Mouse (Mus musculus): Measurements from ENCODE around the gene Fam89b. TPM values are rescaled to one million over a fixed set of nuclear protein-coding genes. Genes with fewer than 3 reads are reported as not detected.

Fam89b gene
- total RNA-seq, 2 experiments from 2014 or later: 41.4 to 66.5 TPM

- DNase-seq: peak; percentile 81 to 84
Observed at GRCm38 (mm10) chr19:5740320-5741317, 11.2 kb upstream of the Fam89b start, which contains the start of gene Ltbp3. Gene Ltbp3, plus strand, starts transcription at chr19:5740904.

GRCm38 (mm10) chr19:5739446-5739845 lies 10.0 kb upstream of the Fam89b start:
- no peak for DNase-seq

- no peak for DNase-seq
Observed at GRCm38 (mm10) chr19:5734325-5734724, 4.9 kb upstream of the Fam89b start.

- peak; percentile 95 to 96 for DNase-seq
Observed at GRCm38 (mm10) chr19:5731264-5731978, 2.0 kb upstream of the Fam89b start.

DNA sequence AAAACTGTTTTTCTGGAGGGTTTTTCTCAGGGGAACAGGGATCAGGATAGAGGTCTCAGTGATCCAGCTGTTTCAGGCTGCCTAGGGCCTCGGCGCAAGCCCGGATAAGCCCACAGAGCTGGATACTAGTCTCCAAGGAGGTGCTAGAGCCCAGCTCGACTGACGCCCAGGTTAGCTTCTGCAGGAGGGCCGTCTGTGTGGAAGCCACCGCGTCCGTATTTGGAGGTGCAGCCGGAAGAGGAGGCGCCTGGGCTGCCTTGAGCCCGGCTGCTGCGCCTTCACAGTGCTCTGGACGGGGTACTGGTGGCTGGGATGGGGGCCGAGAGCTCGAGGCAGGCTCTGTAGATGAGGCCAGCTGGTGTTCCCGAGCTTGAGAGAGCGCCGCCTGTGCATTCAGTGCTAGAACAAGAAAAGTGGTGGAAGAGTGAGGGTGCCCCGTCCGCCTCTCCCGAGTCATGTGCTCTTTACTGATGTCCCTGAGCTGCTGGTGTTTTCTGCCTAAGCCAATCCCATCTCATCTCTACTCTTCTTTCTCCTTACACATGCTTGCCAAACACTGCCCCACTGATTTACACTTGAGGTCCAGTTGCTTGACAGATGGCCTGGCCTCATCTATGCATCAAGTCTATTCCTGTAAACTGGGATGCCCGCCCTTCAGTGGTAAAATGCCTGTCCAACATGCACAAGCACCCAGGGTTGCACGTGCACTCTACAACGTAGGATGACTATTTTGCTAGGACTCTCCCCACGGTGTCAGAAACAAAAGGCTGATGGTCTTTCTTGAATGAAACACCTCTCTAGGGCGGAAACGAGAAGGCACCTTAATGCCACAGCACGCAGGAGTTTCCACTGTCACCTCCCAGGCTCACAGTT lies 1.1 kb upstream of the Fam89b start:
- DNase-seq: peak; percentile 47 to 51

GRCm38 (mm10) chr19:5728631-5729443 lies 616 bp downstream of the Fam89b start:
- DNase-seq: peak; percentile 71 to 72

DNA sequence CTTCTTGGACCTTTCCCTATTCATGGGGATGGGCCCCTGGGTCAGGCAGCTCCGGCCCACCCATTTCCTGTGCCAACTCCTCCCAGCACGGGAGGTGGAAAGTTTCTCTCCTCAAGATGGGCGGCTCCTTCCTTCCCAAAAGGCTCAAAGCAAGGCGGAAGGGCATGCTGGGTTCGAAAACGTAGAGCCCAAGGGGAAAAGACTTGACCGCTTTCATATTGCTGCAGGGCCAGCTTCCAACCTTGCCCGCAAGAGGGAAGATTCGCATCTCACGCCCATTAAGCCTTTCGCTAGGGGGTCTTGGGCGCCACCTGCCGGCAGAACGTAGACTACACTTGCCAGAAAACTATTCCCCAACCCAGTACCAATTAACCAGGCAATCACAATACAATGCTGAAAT lies 1.8 kb downstream of the Fam89b start:
- peak; percentile 88 to 92 for DNase-seq

DNA sequence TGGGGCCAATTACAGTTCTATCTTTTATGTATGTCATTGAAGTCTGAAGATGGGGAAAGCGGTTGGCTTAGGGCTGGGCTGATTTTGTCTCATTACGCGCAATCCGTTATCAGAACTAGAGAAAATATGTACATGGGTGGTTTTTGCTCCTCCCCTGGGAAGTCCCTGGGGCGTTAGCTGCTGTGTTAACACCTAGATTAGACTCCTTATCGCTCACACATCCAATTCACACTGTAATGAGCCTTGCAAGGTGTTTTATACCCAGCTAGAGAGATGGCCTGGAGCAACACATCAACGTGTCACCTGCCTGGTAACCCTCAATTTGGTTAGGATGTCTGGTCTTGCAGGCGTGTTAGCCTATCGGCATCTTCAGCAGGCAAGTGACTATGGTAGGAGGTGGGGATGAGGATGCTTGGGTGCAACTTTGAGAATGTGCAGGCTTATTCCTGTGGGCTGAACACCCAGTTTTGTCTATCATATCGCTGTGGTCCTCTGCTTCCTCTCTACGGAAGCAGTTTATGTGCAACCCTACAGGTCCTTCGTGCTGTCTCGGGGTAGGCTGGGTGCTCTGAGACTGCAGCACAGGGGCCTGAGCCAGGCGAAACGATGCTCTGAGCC lies 2.4 kb downstream of the Fam89b start:
- DNase-seq: no peak

GRCm38 (mm10) chr19:5725767-5726515 lies 3.5 kb downstream of the Fam89b start, which contains the start of gene Ehbp1l1:
Gene Ehbp1l1, minus strand, starts transcription at chr19:5726317.
- DNase-seq: peak; percentile 85 to 92

DNA sequence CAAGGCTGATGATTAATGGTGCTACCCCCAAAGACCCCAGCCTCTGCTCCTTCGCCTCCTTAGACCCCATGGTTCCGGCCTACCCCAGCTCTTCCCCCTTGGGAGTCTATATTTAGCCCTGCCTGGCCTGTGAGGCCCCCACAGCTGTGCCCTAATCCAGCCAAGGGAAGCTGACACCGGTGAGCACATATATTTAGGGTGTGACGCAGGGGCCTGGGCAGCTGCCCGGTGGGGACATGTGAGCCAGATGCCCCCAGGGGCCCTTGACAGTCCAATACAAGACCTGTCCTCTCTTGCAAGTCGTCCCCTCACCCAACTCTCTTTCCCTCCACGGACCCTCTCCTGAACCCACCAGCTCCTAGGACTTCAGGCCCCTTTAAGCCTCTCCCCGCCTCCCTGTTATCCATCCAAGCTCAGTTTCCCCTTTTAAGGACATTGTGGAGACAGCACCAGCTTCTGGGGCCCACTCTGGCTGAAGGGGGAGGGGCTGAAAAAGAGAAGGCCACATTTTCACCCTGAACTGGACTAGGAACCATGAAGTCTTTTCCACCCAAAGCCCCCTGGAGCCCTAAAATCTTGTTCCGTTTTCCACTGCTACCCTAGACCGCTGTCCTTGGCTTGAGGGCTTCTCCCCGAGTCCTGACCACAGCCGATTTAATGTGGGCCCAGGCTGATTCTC lies 4.3 kb downstream of the Fam89b start:
- peak; percentile 39 to 43 for DNase-seq

GRCm38 (mm10) chr19:5724549-5724941 lies 4.9 kb downstream of the Fam89b start:
- DNase-seq: peak; percentile 85 to 90

DNA sequence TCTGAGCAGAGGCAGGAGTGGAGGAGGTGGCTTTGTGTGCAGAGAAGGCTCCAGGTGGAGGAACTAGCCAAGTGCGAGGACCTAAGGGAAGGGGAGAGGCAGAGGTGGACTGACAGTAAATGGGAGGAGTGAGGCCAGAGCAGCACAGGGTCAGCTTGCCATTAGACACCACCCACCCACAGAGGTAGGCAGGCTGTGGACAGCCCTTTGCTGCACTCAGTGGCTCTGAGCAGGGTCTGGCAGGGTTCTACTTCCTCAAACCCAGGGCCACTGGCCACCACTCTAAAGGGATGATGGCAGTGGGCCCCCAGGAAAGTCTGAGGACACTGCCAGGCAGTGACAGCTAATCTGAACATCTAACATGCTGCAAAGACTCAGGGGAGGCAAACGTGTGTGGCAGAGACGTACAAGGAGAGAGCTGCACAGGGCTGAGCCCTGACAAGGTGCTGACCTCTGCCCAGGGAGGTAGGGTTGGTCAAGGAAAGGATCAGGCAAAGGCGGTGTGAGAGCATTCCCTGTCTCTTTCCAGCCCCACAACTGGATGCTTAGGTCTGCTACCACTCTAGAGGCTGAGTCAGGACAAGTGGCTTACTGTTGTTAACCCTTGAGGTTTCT lies 5.4 kb downstream of the Fam89b start:
- DNase-seq: no peak

- DNase-seq: no peak
Observed at GRCm38 (mm10) chr19:5722848-5723425, 6.5 kb downstream of the Fam89b start.

DNA sequence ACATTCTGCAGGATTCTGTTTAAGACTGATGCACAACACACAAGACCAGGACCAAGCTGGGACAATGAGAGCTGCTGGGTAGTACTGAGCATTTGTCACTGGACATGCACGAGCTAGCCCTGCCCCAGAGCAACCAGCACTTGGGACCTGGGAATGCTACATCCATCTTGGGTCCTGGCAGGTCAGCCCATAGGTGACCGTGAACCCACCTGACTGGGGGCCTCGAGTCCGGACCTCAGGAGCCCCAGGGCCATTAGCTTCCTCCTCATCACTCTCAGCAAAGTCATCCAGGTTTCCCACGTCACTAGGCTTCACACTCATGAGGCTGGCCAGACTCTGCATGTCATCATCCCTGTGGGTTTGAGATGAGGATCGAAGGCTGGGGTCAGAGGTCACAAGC lies 8.2 kb downstream of the Fam89b start:
- DNase-seq: no peak

- peak in 1 of 2 experiments; percentile 35 for DNase-seq
Observed at GRCm38 (mm10) chr19:5716955-5717354, 12.5 kb downstream of the Fam89b start.

DNA sequence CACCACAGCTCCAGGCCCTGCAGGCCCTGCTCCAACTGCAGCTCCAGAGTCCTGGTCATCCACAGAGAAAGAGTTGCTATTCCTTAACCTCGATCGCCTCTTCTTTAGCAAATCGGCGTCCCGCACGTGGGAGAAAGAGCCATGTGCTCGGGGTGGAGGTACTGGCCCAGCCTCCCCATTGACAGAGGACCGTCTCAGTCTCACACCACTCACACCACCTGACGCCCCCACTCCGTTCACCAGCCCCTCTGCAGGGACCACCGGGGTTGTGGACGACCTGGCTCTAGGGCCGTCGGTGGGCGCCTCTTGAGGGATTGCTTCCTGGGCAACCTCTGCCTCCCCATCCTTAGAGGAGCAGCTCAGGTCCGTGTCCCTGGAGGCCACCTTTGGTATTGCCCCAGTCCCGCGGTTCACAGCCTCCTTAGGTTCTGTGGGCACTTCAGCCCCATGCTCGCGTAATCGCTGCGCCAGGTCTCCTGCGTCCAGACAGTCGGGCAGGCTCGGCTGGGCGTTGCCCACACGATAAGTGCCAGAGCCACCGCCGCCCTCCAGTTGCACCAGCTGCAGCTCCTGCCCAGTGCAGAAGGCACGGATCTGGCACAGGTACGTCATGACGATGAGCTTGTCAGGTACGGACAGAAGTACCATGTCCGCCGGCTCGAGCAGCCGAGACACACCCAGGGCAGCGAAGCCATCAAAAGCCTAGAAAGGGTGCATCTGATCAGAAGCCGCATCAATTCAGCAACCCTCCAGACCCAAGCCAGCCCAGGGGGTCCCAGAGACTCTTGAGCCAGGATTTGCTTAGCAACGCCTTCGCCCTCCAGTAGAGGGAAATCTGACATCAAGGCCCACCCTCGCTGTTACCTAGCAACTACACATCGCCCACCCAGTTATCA lies 13.4 kb downstream of the Fam89b start:
- DNase-seq: peak in 1 of 2 experiments; percentile 27

DNA sequence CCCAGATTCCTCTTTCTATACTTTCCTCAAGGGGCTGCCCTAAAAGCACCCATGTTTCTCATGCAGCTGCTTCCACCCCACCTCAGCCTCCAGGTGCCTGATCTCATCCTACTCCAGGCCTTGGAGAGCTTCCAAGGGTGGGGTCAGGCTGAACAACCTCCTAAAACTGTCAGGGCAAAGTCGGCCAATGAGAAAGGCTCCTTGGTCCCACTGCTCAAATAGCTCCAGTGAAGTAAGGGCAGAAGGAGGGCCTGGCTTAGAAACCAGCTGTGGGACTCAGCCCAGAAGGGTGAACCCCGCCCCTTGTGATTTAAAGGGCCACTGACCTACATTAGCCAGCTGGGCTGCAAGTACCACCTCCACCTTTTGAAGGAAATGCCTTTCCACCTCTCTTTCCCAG lies 15.7 kb downstream of the Fam89b start:
- DNase-seq: peak; percentile 72 to 79

Measured in adrenal gland, postnatal 36 days (tissue).